Mouse (Mus musculus) stomach, postnatal 0 days (tissue): ENCODE data around the gene Mast4. TPM values are rescaled to one million over a fixed set of nuclear protein-coding genes. Genes with fewer than 3 reads are reported as not detected.

Experiments used
- ATAC-seq: fragments of 200-750 bp; cut with Nextera tagmentation; 2 replicates; pipeline ENCODE4 v1.8.0; 2017; ENCODE audit not compliant: low FRiP score, low TSS enrichment
- DNase-seq: peaks from one replicate; pipeline ENCODE4 v3.0.0-alpha.2; 2016; ENCODE audit warnings: low spot score
- H3K27ac ChIP-seq: fragments of 300-500 bp; sonication (generic); replicated peaks from 2 replicates; pipeline ENCODE4 v1.5.1; 2014; ENCODE audit warnings: mild to moderate bottlenecking, control low read depth
- H3K27me3 ChIP-seq: fragments of 300-500 bp; sonication (generic); 2 replicates; pipeline ENCODE4 v1.6.1; 2014; ENCODE audit warnings: low read length; ENCODE audit not compliant: control insufficient read depth, insufficient read depth
- H3K36me3 ChIP-seq: fragments of 300-500 bp; sonication (generic); 2 replicates; pipeline ENCODE4 v1.6.1; 2014; ENCODE audit warnings: low read length, mixed read lengths; ENCODE audit not compliant: control insufficient read depth, insufficient read depth
- H3K4me1 ChIP-seq: fragments of 300-500 bp; sonication (generic); replicated peaks from 2 replicates; pipeline ENCODE4 v1.6.1; 2014; ENCODE audit warnings: antibody characterized with exemption; ENCODE audit not compliant: control insufficient read depth, insufficient read depth
- H3K4me2 ChIP-seq: fragments of 300-500 bp; sonication (generic); replicated peaks from 2 replicates; pipeline ENCODE4 v1.6.1; 2014; ENCODE audit warnings: low read depth, mild to moderate bottlenecking, control low read depth, moderate library complexity
- H3K4me3 ChIP-seq: fragments of 300-500 bp; sonication (generic); 2 replicates; pipeline ENCODE4 v1.5.1; 2014; ENCODE audit warnings: low read depth, low read length, control low read depth
- H3K9ac ChIP-seq: fragments of 300-500 bp; sonication (generic); 2 replicates; pipeline ENCODE4 v1.6.1; 2014; ENCODE audit warnings: mild to moderate bottlenecking, low read length, control low read depth, mixed read lengths
- H3K9me3 ChIP-seq: fragments of 300-500 bp; sonication (generic); 2 replicates; pipeline ENCODE4 v1.6.1; 2016; ENCODE audit warnings: low read length; ENCODE audit not compliant: control insufficient read depth
- CTCF ChIP-seq: IDR thresholded peaks from 2 replicates; pipeline ENCODE4 v1.5.1; 2016; ENCODE audit warnings: antibody characterized with exemption, low read depth, mild to moderate bottlenecking, moderate library complexity
- EP300 ChIP-seq: optimal IDR thresholded peaks from 2 replicates; pipeline ENCODE3; 2016; ENCODE audit warnings: antibody characterized with exemption
- WGBS: fragments of 180-500 bp; shearing (Covaris S2); extraction: QIAGEN DNeasy Blood & Tissue Kit; methylation state at CpG from one replicate; pipeline ENCODE4 v1.1.7; 2014; 5-methylcytosine and 5-hydroxymethylcytosine counted together
- polyA plus RNA-seq: library from polyadenylated mRNA; unstranded; fragments of >200 nt; fragmentation: Nextera tagmentation; extraction: Ambion mirVana; gene quantifications from 2 replicates; pipeline ENCODE4 v1.2.1, GENCODE M21; 2015

Mast4 gene
- polyA plus RNA-seq, 1 experiment from 2014 or later, result 18.2 TPM

- Histone ChIP-seq H3K27ac (no peak overlapping the region), H3K4me1 (no peaks in the 10 kb centered on the region; the same call in 1 of the 2 replicates), H3K4me2 (no peak overlapping the region), H3K9ac (no peak overlapping the region), H3K9me3 (no peaks in the 10 kb centered on the region), H3K4me3 (no peak overlapping the region), H3K27me3 (no peaks in the 10 kb centered on the region), H3K36me3 (no peaks in the 10 kb centered on the region)
- no peak for TF ChIP-seq EP300
- no peak for TF ChIP-seq CTCF
- whole genome bisulfite sequencing, result 82% methylated on average over 5 of the region's 5 CpGs
- ATAC-seq (no peak), DNase-seq (no peak)
Observed at GRCm38 (mm10) chr13:102700176-102700575, 634.1 kb downstream of the Mast4 start.

DNA sequence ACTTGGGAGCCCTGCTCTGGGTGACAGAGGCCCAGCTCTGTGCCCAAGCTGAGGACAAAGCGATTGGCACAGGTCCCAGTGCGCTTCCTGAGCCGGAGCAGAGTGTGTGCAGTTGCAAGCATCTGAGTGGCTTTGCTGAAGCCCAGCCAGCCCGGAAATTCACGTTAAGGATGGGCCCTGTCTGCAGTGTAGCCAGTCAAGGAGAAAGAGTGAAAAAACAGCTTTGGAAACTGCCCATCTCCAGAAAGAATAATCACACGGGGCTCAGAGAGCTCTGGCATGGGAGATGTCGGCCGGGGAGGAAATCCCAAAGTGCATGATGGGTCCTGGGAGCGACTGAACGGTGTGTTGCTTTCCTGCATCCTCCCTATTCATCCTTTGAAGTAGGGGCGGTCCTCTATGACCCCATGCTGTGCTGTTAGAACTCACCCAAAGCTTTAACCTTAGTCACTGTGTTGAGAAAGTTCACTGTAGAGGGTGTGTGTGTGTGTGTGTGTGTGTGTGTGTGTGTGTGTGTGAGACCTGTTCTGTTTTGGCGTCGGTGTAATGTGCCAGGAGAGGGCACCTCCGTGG is 635.5 kb downstream of the Mast4 start:
- ATAC-seq, result peak; percentile 61; the same call in 1 of the 2 replicates
- Histone ChIP-seq H3K9ac (0 out of 2 replicates have a peak overlapping the region, but pooled peaks have one; percentile 5), H3K4me1 (no peaks in the 10 kb centered on the region; the same call in 1 of the 2 replicates), H3K4me3 (no peak overlapping the region), H3K9me3 (no peaks in the 10 kb centered on the region), H3K36me3 (no peaks in the 10 kb centered on the region), H3K27me3 (no peaks in the 10 kb centered on the region), H3K27ac (peak overlapping the region; percentile 49; the same call in 1 of the 2 replicates), H3K4me2 (peak overlapping the region; percentile 43)
- 31% methylated on average over 14 of the region's 14 CpGs for WGBS
- no peak for TF ChIP-seq EP300
- DNase-seq, result peak; percentile 47

DNA sequence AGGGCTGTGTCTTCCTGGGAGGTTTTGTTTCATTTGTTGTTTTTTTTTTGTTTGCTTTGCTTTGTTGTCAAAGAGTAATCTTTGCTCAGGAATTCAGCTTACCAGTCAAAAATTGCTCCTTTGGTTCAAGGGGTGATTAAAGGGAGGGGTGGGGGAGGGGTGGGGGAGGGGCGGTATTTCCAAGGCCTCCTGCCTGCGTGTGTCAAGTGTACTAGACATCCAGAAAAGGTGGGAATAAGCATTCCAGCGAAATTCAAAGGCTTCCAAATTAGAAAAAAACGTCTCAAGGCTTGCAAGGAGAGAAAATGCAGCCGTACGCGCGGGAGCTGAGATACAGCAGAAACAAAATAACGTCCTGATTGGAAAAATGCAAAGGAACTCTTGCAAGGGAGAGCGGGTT is 636.0 kb downstream of the Mast4 start:
- no peak for ATAC-seq
- H3K4me3 ChIP-seq, result no peak overlapping the region
- no peaks in the 10 kb centered on the region for H3K27me3 ChIP-seq
- peak overlapping the region; percentile 49; the same call in 1 of the 2 replicates for H3K27ac ChIP-seq
- H3K9ac ChIP-seq, result 0 out of 2 replicates have a peak overlapping the region, but pooled peaks have one; percentile 5
- H3K36me3 ChIP-seq, result no peaks in the 10 kb centered on the region
- TF ChIP-seq EP300, result no peak
- TF ChIP-seq CTCF, result no peak
- no peaks in the 10 kb centered on the region for H3K9me3 ChIP-seq
- H3K4me2 ChIP-seq, result peak overlapping the region; percentile 43
- no peak for DNase-seq
- WGBS, result 23% methylated on average over 10 of the region's 10 CpGs
- H3K4me1 ChIP-seq, result no peaks in the 10 kb centered on the region; the same call in 1 of the 2 replicates

- 59% methylated on average over 7 of the region's 7 CpGs for WGBS
- Histone ChIP-seq H3K36me3 (no peaks in the 10 kb centered on the region), H3K4me1 (no peaks in the 10 kb centered on the region; the same call in 1 of the 2 replicates), H3K9me3 (no peaks in the 10 kb centered on the region), H3K27ac (no peak overlapping the region), H3K4me2 (no peak overlapping the region), H3K27me3 (no peaks in the 10 kb centered on the region), H3K9ac (no peak overlapping the region), H3K4me3 (no peak overlapping the region)
- no peak for TF ChIP-seq EP300
- TF ChIP-seq CTCF, result no peak
- DNase-seq (no peak), ATAC-seq (no peak)
Observed at GRCm38 (mm10) chr13:102695121-102695905, 639.0 kb downstream of the Mast4 start.

GRCm38 (mm10) chr13:102694154-102694553 is 640.1 kb downstream of the Mast4 start:
- ATAC-seq (no peak), DNase-seq (no peak)
- Histone ChIP-seq H3K27ac (no peak overlapping the region), H3K36me3 (no peaks in the 10 kb centered on the region), H3K27me3 (no peaks in the 10 kb centered on the region), H3K4me1 (no peaks in the 10 kb centered on the region; the same call in 1 of the 2 replicates), H3K9me3 (no peaks in the 10 kb centered on the region), H3K9ac (no peak overlapping the region), H3K4me3 (no peak overlapping the region), H3K4me2 (no peak overlapping the region)
- TF ChIP-seq EP300, result no peak
- TF ChIP-seq CTCF, result no peak
- 87% methylated on average over 7 of the region's 7 CpGs for WGBS

DNA sequence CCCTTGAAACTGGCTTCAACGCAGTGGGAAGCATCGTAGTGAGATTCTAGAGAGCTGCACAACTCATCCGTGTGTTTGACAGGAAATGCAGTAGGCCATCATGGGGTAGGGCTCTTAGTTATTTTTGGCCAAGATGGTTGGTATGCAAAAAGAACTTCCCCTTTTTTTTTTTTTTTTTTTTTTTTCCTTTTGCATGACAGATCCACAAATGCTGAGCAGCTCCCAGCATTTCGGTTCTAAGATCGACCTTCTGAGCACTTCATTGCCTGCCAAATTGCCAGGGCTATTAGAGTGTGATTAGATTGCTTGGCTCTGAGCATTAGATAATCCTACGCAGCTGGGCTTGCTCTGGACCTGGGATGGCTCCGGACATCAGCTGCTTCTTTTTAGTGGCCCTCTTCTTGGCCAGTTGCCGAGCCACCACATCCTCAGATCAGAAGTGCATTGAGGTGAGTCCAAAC is 640.9 kb downstream of the Mast4 start, which contains the start of gene Cd180:
Gene Cd180, plus strand, starts transcription at position 218 of the 461 bp plus-strand sequence.
- Histone ChIP-seq H3K27me3 (no peaks in the 10 kb centered on the region), H3K4me3 (no peak within 1 kb of the TSS), H3K27ac (no peak within 1 kb of the TSS), H3K4me1 (no peaks in the 10 kb centered on the region; the same call in 1 of the 2 replicates), H3K9me3 (no peaks in the 10 kb centered on the region), H3K9ac (no peak within 1 kb of the TSS), H3K36me3 (no peaks in the 10 kb centered on the region), H3K4me2 (no peak within 1 kb of the TSS)
- DNase-seq (no peak), ATAC-seq (peak; percentile 29; the same call in 1 of the 2 replicates)
- WGBS, result 53% methylated on average over 8 of the region's 8 CpGs
- no peak for TF ChIP-seq CTCF
- TF ChIP-seq EP300, result no peak
